Mouse (Mus musculus) adrenal gland, postnatal 25 days (tissue): ENCODE results near the gene Trappc12. TPM values are rescaled to one million over a fixed set of nuclear protein-coding genes. Genes with fewer than 3 reads are reported as not detected.
"Not testable (repeated sequence)": the region's sequence is repeated elsewhere in the genome, so short reads cannot be mapped to it uniquely, and the experiment has no call there.

Experiments
- DNase-seq: peaks from one replicate; pipeline ENCODE4 v3.0.0; 2021; ENCODE audit warnings: mixed read lengths
- total RNA-seq: library from RNA; stranded (reverse); gene quantifications from 2 replicates; pipeline ENCODE4 v1.2.3, GENCODE M21; 2021

Trappc12 gene
- total RNA-seq, 1 experiment from 2014 or later: 48.8 TPM

GRCm38 (mm10) chr12:28733520-28734245, 16.6 kb downstream of the Trappc12 start:
- DNase-seq: not testable (repeated sequence)

- DNase-seq: no peak
These were observed 17.6 kb downstream of the Trappc12 start for GRCm38 (mm10) chr12:28732631-28733030.

- no peak for DNase-seq
These were observed 23.2 kb downstream of the Trappc12 start for GRCm38 (mm10) chr12:28727061-28727460.

- no peak for DNase-seq
These were observed 24.1 kb downstream of the Trappc12 start for GRCm38 (mm10) chr12:28726204-28726603.

- DNase-seq: no peak
These were observed 25.9 kb downstream of the Trappc12 start for GRCm38 (mm10) chr12:28724366-28724765.

- no peak for DNase-seq
These were observed 32.2 kb downstream of the Trappc12 start for GRCm38 (mm10) chr12:28718106-28718505.

GRCm38 (mm10) chr12:28717066-28717465, 33.2 kb downstream of the Trappc12 start:
- DNase-seq: no peak

- no peak for DNase-seq
These were observed 35.2 kb downstream of the Trappc12 start for GRCm38 (mm10) chr12:28714822-28715632.

GRCm38 (mm10) chr12:28710566-28711185, 39.6 kb downstream of the Trappc12 start:
- DNase-seq: no peak

- no peak for DNase-seq
These were observed 42.1 kb downstream of the Trappc12 start for GRCm38 (mm10) chr12:28708154-28708553.

- no peak for DNase-seq
These were observed 45.1 kb downstream of the Trappc12 start for GRCm38 (mm10) chr12:28705204-28705603.

- DNase-seq: peak; percentile 27
These were observed 45.9 kb downstream of the Trappc12 start for GRCm38 (mm10) chr12:28704381-28704780.

GRCm38 (mm10) chr12:28701302-28701701, 49.0 kb downstream of the Trappc12 start:
- DNase-seq: no peak

GRCm38 (mm10) chr12:28700561-28701025, 49.7 kb downstream of the Trappc12 start:
- peak; percentile 82 for DNase-seq

- no peak for DNase-seq
These were observed 50.2 kb downstream of the Trappc12 start for GRCm38 (mm10) chr12:28700101-28700511.

GRCm38 (mm10) chr12:28699656-28700055, 50.6 kb downstream of the Trappc12 start:
- peak; percentile 63 for DNase-seq

- no peak for DNase-seq
These were observed 51.2 kb downstream of the Trappc12 start for GRCm38 (mm10) chr12:28699086-28699485.

- no peak for DNase-seq
These were observed 52.3 kb downstream of the Trappc12 start for GRCm38 (mm10) chr12:28697821-28698595.

- no peak for DNase-seq
These were observed 55.5 kb downstream of the Trappc12 start for GRCm38 (mm10) chr12:28694776-28695175.

GRCm38 (mm10) chr12:28694231-28694630, 56.0 kb downstream of the Trappc12 start:
- no peak for DNase-seq

- DNase-seq: no peak
These were observed 56.5 kb downstream of the Trappc12 start for GRCm38 (mm10) chr12:28693738-28694137.

- DNase-seq: no peak
These were observed 59.5 kb downstream of the Trappc12 start for GRCm38 (mm10) chr12:28690730-28691129.
